14 mouse cellular contexts compared by ENCODE assay signal in the genomic region with DNA sequence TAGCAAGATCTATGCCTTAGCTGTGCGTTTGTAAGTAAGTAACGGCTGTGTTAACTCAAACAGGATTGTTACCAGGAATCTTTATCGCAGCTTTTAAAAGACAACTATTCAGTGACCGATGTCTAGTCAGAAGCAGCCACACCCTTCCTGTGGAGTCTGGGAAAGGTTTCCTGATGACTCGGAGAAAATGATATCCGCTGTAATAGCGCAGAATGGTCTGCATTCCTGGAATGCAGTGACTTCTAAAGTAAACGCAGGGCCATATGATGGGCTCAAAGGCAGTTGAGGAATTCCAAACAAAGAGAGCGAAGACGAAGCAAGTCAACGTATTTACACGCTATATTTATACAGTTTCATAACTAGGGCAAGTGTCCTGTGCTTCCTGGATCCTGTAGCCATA. TPM values are rescaled to one million over a fixed set of nuclear protein-coding genes. Genes with fewer than 3 reads are reported as not detected.
DNase-seq lines count a peak whose midpoint lies in the region; ATAC-seq and TF ChIP-seq lines count a peak whose summit lies in the region.
"Had no signal": no experiment of that assay in that cellular context is flagged by ENCODE, and none has a peak within 500 bp of the region (broad histone marks: within the 10 kb centered on the region; RNA-seq: fewer than 3 reads in every experiment).

No protein-coding gene starts in this region.

- no peak overlapping the region for H3K27ac ChIP-seq in kidney, postnatal 0 days
- H3K27ac ChIP-seq in embryonic fibroblast, embryonic 13.5 days (ENCODE audit: insufficient read depth, low read length): peak overlapping the region; percentile 72
- H3K27ac ChIP-seq: forebrain, embryonic 10.5 days; hindbrain, postnatal 0 days; left cerebral cortex, adult 2 months had no signal

- no peak for TF ChIP-seq CTCF in kidney, postnatal 0 days (IDR thresholded peaks at IDR 0.05; ENCODE audit: low read depth)
- TF ChIP-seq CTCF in embryonic fibroblast, embryonic 13.5 days (IDR thresholded peaks at IDR 0.05; ENCODE audit: borderline replicate concordance, insufficient read depth, low read length): no peak

- no peak overlapping the region for H3K4me2 ChIP-seq in kidney, postnatal 0 days (ENCODE audit: low read length)

- DNase-seq in embryo, embryonic 11 days: peak; percentile 17
- no peak for DNase-seq in embryo, embryonic 10 days (ENCODE audit: low spot score)
- DNase-seq in kidney, postnatal 0 days (ENCODE audit: low spot score): peak; percentile 50
- DNase-seq in kidney, postnatal 4 days: no peak
- DNase-seq in mesoderm, embryonic 11.5 days (ENCODE audit: low read depth, low spot score): peak; percentile 43
- DNase-seq in left cerebral cortex, adult 9 months (ENCODE audit: low spot score in 2 of 2): no peak
- no peak for DNase-seq in right cerebral cortex, adult 2 months (ENCODE audit: low spot score in 2 of 2)
- DNase-seq: cerebellum, adult 11-12 months; liver had no signal

- WGBS in kidney, postnatal 0 days: 50% methylated on average over 12 of the region's 12 CpGs

- no peak overlapping the region for H3K9ac ChIP-seq in kidney, postnatal 0 days (ENCODE audit: low read depth, low read length)

- no peaks in the 10 kb centered on the region for H3K9me3 ChIP-seq in kidney, postnatal 0 days (replicated peaks; ENCODE audit: low read length)
- H3K9me3 ChIP-seq: forebrain, embryonic 10.5 days; megakaryocyte, embryonic 14.5 days had no signal

- H3K4me3 ChIP-seq in kidney, postnatal 0 days (replicated peaks; ENCODE audit: low read depth, low read length): no peak overlapping the region
- no peak overlapping the region for H3K4me3 ChIP-seq in embryonic fibroblast, embryonic 13.5 days (ENCODE audit: insufficient read depth, low read length)
- H3K4me3 ChIP-seq: forebrain, embryonic 10.5 days; left cerebral cortex, adult 2 months; megakaryocyte, embryonic 14.5 days had no signal

- no peak for TF ChIP-seq POLR2A in embryonic fibroblast, embryonic 13.5 days (IDR thresholded peaks at IDR 0.05; ENCODE audit: low read depth, low read length)

- no peaks in the 10 kb centered on the region for H3K36me3 ChIP-seq in kidney, postnatal 0 days (ENCODE audit: insufficient read depth, low read length)
- H3K36me3 ChIP-seq: forebrain, embryonic 10.5 days had no signal

- no peaks in the 10 kb centered on the region for H3K27me3 ChIP-seq in kidney, postnatal 0 days (ENCODE audit: insufficient read depth, low read length)

- no peaks in the 10 kb centered on the region; the same call in 1 of the 2 replicates for H3K4me1 ChIP-seq in kidney, postnatal 0 days (replicated peaks; ENCODE audit: insufficient read depth, low read length)
- peaks cover 7% of the 10 kb centered on the region for H3K4me1 ChIP-seq in embryonic fibroblast, embryonic 13.5 days (ENCODE audit: control insufficient read depth, insufficient read depth, low read length)

- no peak for ATAC-seq in kidney, postnatal 0 days (replicated peaks; ENCODE audit: low FRiP score, low read depth)
- ATAC-seq: hindbrain, postnatal 0 days had no signal

RNA-seq across cellular contexts. Expression of gene Ptprb, which starts 22.5 kb away (rescaled TPM):
- 5.5 and 6.4 TPM in 2 replicates for polyA plus RNA-seq in kidney, postnatal 0 days (2015; fragmentation: Nextera tagmentation; extraction: Ambion mirVana)
- polyA plus RNA-seq in embryonic fibroblast, embryonic 13.5 days (2011; ENCODE audit: insufficient read length, low read depth, missing spikeins): 7.6 and 9.0 TPM in 2 replicates

Comparison
In these comparisons a context has a peak if more than half of its experiments do, and no peak if none do; other contexts are left out.
1. DNase-seq: peak in embryo, embryonic 11 days (single experiment), kidney, postnatal 0 days (single experiment) and mesoderm, embryonic 11.5 days (single experiment); none in embryo, embryonic 10 days (single experiment), kidney, postnatal 4 days (0 of 2), left cerebral cortex, adult 9 months (0 of 2) and right cerebral cortex, adult 2 months (0 of 2).